Mouse (Mus musculus): ENCODE data around the gene Haus4.

Gene Haus4

DNA sequence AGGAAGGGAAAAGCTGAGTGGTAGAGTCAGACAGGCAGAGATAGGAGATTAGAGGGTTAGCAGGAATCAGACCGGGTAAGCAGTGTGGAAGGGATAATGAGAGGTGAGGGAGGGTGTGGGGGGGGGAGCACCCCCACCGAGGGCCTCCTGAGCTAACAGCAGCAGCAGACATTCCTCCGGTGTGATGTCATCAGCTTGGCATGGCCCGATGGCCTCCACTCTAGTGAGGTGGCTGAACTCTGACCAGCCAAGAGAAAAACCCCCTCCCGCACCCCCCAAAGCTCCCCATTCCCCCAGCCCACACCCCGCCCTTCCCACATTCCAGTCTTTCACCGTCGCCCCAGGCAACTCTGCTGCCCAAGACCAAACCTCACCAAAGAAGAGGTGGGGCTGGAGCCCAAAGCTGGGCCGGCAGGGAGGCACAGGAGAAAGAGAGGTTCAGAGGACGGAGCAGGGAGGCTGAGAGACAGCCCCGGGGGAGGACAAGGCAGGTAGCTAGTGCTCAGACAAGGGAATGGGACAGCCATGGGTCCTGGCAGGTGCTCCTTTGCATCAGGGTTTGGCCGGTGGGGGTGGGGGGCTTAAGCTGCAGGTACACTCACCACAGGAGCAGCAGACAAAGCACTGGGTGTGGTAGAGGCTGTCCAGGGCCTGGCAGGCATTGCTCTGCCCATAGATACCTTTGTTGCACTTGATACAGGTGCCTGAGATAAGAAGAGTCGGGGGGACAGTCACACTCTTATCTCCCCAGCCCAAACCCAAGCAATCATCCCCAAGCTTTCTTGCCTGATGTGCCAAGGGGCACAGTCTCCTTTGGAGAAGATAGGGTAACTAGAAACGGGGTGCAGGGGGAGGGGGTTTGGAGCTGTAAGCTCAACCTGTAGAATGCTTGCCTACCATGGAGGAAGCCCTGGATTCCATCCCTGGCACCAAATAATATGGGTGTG is 18.6 kb upstream of the Haus4 start:
- no peak for DNase-seq (ENCODE audit: low read depth, low spot score)

DNA sequence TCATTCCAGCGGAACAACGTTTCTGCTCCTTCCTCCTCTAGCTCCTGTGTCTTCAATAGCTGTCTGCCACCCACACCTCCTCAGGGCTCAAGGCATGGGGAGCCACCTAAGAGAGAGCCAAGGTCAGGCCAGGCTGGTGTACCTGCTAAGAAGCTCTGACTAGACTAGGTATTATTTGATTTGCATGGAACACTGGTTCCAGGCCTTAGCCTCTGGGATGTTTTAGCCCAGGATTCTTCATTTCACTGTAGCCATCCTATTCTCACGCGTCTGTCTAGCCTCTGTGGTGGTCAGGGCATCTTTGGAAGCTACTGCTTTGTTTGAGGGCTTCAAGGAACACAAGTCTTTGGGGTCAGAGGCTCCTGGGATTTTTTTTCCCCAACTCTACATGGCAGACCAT is 17.7 kb upstream of the Haus4 start:
- DNase-seq (ENCODE audit: low read depth, low spot score): no peak

DNA sequence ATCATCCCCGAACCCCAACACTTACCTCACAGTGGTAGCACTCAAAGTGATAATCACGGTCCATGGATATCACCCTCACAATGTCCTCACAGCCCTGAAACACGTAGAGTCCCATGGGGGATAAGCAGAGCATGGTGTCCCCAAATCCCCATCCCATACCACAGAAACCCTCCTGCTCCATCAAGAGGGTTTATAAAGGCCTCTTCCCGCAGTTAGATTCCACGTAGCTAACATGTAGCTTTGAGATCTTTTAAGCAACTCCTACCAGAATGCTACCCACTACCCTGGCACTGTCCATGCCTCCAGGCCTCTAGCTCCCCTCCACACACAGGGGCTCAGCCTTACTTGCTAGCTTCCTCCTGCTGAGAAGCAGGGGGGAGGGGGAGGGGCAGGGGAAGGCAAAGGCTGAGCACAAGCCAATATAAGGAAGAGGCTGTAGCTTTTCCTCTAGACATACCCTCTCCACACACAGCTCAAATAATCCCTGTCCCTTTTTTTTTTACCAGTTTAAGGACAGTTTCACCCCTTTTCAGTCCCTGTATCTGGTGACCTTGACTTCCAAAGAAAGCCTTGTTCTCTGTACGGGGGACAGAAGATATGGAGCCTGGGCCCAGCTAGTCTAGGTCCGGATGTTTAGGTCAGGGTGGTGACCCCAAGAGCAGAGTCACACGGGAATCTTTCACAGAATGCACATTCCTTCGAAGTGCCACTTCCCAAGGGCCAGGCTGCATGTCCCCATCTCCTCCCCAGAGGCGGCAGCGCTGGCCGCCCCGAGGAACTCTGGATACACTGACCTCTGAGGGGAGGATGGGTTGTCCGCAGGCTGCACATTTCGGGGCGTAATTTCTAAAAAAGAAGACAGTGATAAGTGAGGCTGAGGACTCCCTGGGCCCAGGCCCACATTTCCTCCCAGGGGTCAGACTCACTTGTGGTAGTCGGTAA is 15.3 kb upstream of the Haus4 start:
- DNase-seq (ENCODE audit: low read depth, low spot score): no peak

DNA sequence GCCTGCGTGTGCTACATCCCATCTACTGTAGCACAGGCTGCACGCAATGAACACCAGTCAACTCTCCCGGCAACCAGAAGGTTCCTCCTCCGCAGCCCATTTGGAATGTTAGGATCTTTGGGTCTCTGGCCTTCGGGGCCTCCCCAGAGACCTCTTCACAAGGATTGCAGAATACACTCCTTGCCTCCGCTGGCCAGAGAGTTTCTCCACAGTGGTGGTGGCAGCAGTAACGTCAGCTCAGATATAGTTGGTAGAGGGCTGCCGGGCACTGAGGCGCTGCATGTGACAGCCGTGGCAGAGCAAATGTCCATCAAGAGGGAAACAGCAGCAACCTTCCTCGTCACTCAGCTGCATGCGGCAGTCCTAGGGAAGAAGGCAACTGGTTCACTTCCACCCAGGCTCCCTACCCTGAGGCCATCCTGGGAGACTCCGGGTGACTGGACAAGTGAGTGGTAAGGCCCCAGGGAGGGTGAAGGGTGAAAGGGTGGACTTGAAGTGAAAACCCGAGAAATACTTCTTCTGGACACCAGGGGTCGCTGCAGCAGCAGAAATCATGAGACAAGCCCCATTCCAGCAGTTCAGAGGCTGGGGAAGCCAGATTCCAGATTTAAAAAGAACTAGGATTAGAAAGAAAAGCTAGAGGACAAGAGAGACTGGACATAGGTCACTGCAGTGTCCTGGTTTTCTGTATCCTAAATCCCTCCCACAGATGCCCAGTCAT is 14.4 kb upstream of the Haus4 start:
- peak; percentile 47 for DNase-seq (ENCODE audit: low read depth, low spot score)

DNA sequence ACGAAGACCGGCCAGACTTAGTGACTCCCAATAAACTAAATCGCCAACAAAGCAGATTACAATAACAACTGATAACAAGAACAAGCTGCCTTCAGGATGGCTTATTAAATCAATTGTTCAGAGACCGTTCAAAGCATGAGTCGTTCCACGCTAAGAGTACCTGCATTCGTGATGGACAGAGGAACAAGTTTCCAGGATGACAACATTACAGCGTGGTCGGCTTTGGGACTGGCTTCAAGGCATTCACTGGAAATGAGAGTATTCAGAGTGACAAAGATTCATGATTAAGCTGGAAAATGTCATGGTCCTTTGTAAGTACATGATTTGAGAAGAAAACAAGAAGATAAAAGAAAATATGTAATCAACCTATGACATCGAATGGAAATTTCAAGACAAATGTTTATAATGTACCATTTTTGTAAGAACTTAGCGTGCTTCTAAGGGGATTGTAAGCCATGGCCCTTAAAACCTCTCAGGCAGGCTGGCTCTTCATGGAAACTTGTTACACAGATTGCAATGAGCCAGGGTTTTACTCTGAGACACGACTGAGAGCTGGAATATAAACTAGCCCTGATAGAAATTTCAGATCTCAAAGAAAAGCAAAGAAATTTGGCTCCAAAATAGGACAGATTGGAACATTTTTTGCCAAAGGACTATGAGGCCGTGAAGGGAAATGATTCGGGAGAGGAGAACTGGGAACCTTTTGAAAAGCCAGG is 6.3 kb upstream of the Haus4 start:
- DNase-seq (ENCODE audit: low read depth, low spot score): no peak

DNA sequence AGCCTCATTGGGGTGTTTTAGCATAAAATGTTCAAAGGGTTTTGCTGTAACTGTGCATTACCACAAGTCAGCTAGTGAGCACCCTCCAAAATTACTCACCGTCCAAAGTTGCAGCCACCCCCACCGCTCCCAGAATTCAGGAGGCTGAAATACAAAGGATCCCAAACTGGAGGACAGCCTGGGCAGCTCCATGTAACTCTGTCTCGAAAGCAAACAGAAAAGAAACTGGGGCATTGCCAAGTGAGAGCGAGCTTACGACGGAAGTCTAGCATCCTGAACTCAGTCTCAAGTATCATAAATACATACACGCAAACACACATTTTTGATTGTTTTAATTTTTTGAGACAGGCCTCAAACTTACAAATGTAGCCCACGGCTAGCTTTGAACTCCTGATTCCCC is 2.9 kb upstream of the Haus4 start:
- DNase-seq (ENCODE audit: low read depth, low spot score): no peak

DNA sequence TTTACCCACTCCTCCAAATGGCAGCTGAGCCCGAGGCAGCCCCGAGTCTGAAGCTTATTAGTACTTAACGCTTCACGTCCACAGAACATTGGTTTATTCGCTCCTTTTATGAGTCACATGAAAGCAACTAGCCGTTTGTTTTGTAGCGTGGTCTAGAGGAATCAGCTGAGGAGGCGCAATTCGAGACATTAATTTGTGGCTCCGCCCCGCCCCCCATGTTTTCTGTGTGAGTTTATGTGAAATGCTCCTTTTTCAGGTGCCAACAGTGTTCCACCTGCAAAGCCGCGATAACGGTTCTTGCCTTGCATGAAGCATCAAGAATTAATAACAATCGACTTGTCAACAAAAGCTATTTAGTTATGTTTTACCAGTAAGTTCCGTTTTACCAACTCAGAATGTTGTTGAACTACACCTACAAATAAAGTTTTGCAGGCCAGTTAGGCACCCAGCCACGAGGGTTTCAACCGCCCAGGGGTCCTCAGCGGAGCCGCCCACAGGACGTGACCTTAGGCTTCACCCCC is 902 bp downstream of the Haus4 start:
- DNase-seq (ENCODE audit: low read depth, low spot score): no peak

DNA sequence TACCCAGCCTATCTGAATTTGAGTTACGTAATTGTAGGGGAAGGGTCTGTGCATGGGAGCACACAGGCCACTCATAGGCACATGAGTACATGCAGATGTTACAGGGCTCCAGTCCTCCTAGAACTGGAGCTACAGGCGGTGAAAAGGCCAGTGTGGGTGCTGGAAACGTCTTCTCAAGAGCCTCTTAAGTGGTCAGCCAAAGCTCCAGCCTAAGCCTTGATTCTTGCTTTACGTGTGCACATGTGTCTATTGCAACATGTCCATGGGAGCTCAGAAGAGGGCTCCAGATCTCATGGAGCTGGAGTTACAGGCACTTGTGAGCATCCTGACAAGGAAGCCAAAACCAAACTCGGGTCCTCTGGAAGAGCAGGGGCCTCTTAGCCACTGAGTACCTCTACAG is 9.7 kb downstream of the Haus4 start:
- no peak for DNase-seq (ENCODE audit: low read depth, low spot score)

DNA sequence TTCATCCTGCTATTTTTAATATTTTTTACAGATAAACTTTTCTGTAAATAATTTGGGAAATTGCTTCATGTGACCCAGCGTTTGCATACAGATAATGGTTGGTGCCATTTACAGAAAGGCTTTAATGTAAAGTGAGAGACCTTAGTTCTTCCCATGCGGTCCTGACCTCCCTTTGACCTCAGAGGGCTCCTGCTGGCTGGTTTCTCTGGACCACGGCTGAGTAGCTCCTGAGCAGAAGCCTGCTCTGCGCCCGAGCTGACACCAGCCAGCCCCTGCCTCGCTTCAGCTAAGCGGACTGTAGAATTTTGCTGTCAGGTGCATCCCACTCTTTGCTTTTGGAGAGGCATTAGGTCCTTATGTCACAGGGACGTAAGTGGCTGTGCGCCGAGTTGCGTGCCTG is 13.6 kb downstream of the Haus4 start:
- DNase-seq (ENCODE audit: low read depth, low spot score): no peak

DNA sequence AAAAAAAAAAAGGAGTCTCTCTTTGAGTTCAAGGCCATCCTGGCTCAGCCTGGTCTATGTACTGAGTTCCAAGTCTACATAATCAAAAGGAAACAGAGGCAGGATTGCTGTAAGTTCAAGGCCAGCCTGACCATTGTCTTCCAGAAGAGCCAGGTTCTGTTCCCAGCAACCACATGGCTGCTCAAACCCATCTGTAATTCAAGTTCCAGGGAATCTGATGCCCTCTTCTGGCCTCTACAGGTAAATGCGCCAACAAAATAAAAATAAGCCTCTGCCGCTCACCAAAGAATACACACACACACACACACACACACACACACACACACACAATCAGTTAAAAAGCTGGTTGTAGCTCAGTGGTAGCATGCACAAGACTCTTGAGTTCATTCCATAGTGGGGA is 15.8 kb downstream of the Haus4 start:
- DNase-seq (ENCODE audit: low read depth, low spot score): no peak

DNA sequence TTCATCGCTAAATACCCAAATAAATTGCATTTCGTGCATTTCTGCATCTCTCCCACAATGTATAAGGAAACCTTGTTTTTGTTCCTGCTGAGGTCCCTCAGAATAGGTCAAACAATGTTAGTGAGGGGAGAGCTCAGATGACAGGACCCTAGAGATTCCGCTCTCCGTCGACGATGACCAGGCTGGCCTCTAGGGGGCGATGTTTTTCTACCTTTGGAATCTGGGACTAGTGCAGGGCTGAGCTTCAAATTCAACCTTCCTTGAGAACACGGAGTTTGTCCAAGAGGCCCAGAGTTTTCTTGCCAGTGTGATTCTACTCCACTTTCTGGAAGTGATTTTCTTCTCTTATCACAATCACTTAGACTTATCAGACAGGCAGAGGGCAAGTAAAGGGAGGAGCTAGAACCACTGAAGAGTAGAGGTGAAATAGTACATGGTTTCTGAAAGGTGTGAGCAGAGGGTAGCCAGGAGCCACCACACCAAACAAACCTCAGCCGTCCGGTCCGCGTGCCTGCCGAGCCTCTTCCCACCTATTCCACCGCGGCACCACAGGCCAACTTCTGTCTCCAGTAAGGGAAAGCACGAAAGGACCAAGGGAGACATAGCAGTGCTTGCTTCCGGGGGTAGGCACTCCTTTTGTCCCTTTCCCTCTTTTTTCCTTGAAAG is 25.8 kb downstream of the Haus4 start:
- no peak for DNase-seq (ENCODE audit: low read depth, low spot score)

DNA sequence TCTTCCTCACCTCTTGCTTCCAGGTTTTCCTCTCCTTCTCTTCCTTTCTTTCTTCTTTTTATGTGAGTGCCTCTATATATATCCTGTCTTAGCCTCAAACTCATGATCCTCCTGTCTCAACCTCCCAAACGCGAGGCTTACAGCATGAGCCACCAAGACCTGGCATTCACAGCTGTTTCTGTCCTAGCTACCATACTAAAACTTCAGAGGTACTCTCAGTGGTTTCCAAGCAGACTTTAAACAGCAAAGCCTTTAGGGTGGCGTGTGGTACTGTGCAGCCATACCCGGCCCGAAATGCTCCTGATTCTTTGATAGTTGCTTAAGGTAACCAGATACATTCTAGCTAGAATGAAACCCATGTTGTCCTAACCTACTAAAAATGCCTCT is 26.4 kb downstream of the Haus4 start:
- DNase-seq (ENCODE audit: low read depth, low spot score): no peak

DNA sequence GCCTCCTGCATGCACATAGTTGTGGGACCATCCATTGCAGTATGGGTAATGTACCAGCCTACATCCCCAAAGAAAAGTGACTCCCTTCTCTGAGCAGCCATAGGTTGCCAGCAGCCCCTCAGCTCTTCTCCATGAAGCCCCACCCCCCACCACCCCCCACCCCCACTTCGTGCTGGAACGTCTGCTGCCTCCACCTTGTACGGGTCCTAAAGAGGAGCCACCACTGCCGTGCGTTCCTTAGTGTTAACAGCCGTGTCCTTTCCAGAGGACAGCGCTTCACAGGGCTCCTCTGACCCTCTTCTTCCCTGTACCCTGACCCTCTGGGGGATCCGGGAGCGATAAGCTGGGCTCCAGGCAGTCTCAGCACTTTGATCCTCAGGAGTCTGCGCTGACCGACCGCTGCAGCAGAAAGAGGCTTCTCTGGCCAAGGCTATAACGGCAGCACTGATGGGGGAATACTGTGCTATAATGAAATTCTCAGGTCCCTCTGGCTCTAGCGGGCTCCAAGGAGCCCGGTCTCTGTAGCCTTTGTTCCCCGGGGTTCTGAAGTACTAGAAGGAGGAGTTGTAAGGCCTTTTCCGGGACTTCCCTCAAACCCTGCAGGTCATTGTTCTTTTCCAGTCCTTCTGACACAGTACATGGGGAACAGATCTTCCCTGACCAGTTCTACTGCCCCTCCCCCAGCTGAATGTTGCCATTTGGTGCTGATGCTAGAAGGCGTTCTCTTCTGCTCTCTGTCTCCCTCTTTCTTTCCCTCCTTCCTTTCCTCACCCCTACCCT is 27.0 kb downstream of the Haus4 start:
- no peak for DNase-seq (ENCODE audit: low read depth, low spot score)

DNA sequence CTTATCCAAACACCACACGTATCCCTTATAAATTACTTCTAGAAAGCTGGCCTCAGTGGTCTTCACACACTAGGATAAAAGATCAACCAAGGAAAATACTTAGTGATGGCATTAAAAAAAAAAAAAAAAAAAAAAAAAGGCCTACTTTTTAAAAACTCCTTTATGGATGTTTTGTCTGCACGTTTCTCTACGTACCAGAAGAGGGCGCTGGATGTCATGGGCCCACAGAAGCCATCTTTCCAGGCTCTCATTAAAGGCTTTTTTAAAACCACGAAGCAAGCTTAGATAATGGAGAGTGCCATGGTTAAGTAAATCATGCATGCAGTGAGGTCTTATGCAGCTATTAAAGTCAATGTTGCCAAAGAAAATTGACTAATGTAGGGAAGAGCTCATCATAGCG is 30.8 kb downstream of the Haus4 start:
- DNase-seq (ENCODE audit: low read depth, low spot score): no peak

DNA sequence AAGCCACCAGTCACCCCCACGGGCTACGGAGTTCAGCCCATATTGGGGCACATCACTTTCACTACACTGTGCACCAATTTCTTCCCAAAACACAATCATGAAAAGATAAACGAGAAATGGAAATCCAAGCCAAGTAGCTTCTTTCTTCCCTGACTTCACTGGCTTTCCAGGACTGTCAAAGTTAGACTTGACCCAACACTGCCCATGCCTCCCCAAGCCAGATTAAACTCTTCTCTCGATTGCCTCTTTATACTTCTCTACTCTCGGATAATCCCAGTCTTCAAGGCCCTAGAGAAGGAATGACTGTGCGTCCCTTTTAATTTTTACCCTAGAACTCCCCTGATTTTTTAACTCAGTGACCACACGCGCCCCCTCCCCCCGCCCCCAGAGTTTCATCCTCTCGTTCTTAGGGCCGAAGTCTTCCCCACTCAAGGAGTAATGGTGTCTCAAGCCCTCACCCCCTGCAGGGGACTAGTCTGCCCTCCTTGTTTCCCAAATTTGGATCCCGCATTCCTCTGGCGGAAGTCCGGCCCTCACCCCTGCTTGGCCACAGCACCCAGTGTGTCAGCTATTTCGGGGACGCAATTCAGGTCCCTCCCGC is 37.6 kb downstream of the Haus4 start:
- DNase-seq (ENCODE audit: low read depth, low spot score): no peak

DNA sequence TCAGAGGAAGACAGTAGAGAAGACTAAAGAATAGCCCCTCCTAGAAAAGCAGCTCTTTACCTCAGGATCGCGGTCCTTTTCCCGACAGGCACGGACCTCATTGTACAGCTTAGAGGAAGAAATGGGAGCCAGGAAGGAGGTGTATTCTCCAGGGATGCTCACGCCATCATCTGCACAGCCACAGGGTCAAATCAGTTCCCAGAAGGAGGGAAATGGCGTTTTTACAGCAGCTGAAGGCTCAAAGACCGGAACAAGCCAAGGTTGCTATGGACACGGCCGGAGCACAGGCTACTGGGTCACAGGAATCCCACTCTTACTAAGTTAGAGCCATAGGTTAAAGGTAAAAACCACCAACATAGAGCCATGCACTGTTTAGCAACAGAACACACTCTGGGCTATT is 44.6 kb downstream of the Haus4 start:
- no peak for DNase-seq (ENCODE audit: low read depth, low spot score)

DNA sequence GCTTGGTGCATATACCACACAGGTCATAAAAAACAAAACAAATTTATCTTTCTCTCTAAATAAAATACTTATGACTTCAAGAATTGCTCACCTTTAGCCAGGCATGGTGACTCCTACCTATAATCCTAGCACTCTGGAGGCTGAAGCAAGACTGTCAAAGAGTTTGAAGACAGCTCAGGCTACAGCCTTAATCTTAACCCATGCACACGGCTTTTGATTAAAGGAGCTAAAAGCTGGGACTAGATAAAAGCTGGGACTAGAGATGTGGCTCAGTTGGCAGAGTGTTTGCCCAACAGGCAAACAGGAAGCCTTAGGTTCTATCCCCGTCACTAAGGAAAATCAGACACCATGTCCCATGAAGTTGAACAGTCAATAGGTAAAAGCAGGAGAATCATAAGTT is 51.3 kb downstream of the Haus4 start:
- DNase-seq (ENCODE audit: low read depth, low spot score): no peak

DNA sequence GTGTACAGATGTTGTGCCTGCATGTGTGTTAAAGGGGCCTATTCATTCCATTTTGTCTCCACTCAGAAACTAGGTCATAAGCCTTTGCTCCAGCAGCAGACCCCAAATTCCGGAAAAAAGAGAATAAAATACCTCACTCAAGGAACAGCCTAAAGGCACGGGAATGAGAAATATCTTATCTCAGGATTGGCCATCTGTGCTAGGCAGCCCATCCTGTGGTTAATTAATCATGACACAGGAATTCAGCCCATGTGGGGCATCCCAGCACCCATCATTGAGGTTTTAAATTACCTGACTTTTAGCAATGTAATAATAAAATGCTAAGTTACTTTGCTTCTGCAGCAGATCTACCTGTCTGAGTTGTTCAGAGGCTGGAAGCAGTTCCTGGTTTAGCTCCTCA is 53.1 kb downstream of the Haus4 start:
- DNase-seq (ENCODE audit: low read depth, low spot score): no peak

DNA sequence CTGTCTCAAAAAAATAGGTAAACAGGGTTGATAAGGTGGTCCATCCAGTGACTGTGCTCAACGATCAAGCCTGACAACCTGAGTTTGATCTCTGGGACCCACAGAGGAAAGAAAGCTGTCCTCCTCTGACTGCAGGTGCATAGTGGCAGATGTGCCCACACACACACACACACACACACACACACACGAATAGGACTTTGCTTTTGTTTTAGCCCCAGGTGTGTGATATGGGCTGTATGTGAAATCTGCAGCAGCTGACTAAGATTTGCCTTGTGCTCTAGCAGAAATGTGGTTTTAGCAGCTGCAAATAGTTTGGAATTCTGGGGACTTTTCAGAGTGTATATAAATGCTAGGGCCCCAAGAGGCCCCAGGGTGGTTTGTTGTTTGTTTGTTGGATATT is 55.1 kb downstream of the Haus4 start:
- no peak for DNase-seq (ENCODE audit: low read depth, low spot score)

Data from telencephalon, adult 2 months (tissue).